8 mouse cellular contexts compared by ENCODE assay signal in the genomic region with DNA sequence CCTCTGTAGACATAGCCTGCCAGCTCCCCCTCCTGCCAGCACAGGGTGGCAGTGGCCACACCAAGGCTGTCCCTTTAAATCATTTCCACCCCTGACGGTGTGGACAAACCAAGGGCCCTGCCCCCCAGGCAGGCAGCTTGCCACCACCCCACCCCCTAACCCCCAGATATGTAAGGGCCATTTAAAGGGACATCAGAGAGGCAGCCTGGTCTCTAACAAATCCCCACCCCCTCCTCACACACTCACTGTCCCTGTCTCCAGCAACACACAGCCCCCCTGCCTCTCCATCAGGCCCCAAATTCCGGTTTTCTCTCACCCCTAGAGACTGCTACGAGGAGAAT. TPM values are rescaled to one million over a fixed set of nuclear protein-coding genes. Genes with fewer than 3 reads are reported as not detected.
DNase-seq lines count a peak whose midpoint lies in the region; ATAC-seq lines count a peak whose summit lies in the region.

No protein-coding gene starts in this region.

- H3K27ac ChIP-seq in embryonic facial prominence, embryonic 13.5 days, result peak overlapping the region; percentile 98
- peak overlapping the region; percentile 99 for H3K27ac ChIP-seq in heart, embryonic 16.5 days (ENCODE audit: low read length)
- H3K27ac ChIP-seq in midbrain, embryonic 10.5 days (replicated peaks), result peak overlapping the region; percentile 99

- H3K4me1 ChIP-seq in embryonic facial prominence, embryonic 13.5 days, result peaks cover 60% of the 10 kb centered on the region
- H3K4me1 ChIP-seq in heart, embryonic 16.5 days (ENCODE audit: control insufficient read depth, insufficient read depth, low read length), result peaks cover 64% of the 10 kb centered on the region
- H3K4me1 ChIP-seq in midbrain, embryonic 10.5 days, result peaks cover 99% of the 10 kb centered on the region

- H3K36me3 ChIP-seq in embryonic facial prominence, embryonic 13.5 days, result peaks cover 19% of the 10 kb centered on the region
- H3K36me3 ChIP-seq in heart, embryonic 16.5 days (ENCODE audit: control insufficient read depth, insufficient read depth), result peaks cover 6% of the 10 kb centered on the region; the same call in 1 of the 2 replicates
- H3K36me3 ChIP-seq in midbrain, embryonic 10.5 days, result peaks cover 15% of the 10 kb centered on the region

- DNase-seq in cerebellum, adult 11 months, result peak; percentile 76
- peak; percentile 91 for DNase-seq in Muller cell, postnatal 12 days (ENCODE audit: inconsistent ontology term)
- peak; percentile 83 for DNase-seq in kidney, postnatal 10 days
- no peak for DNase-seq in midbrain, embryonic 10.5 days (ENCODE audit: low spot score)

- peak overlapping the region; percentile 79 for H3K4me3 ChIP-seq in embryonic facial prominence, embryonic 13.5 days
- H3K4me3 ChIP-seq in heart, embryonic 16.5 days (ENCODE audit: low read length), result peak overlapping the region; percentile 79
- peak overlapping the region; percentile 93 for H3K4me3 ChIP-seq in midbrain, embryonic 10.5 days

- H3K9me3 ChIP-seq in embryonic facial prominence, embryonic 13.5 days, result no peaks in the 10 kb centered on the region
- no peaks in the 10 kb centered on the region for H3K9me3 ChIP-seq in heart, embryonic 16.5 days (replicated peaks; ENCODE audit: control insufficient read depth, low read length)
- no peaks in the 10 kb centered on the region for H3K9me3 ChIP-seq in midbrain, embryonic 10.5 days (replicated peaks)

- no peak for ATAC-seq in cerebellum, adult (ENCODE audit: insufficient number of reproducible peaks, low FRiP score, low TSS enrichment)
- ATAC-seq in embryonic facial prominence, embryonic 13.5 days (ENCODE audit: insufficient number of reproducible peaks, insufficient read depth, low FRiP score, low TSS enrichment, low read depth), result no peak
- ATAC-seq in heart, embryonic 16.5 days (replicated peaks; ENCODE audit: extremely low read depth, insufficient read depth, low FRiP score), result peak; percentile 8
- no peak for ATAC-seq in monocyte, adult 5-6 weeks (replicated peaks; ENCODE audit: insufficient number of reproducible peaks, low FRiP score, low TSS enrichment, poor library complexity, severe bottlenecking)

- H3K27me3 ChIP-seq in embryonic facial prominence, embryonic 13.5 days, result no peaks in the 10 kb centered on the region
- H3K27me3 ChIP-seq in heart, embryonic 16.5 days (ENCODE audit: control insufficient read depth, insufficient read depth, low read length), result no peaks in the 10 kb centered on the region
- peaks cover 4% of the 10 kb centered on the region; the same call in 1 of the 2 replicates for H3K27me3 ChIP-seq in midbrain, embryonic 10.5 days (ENCODE audit: low read depth, poor library complexity, severe bottlenecking)

- peak overlapping the region; percentile 96 for H3K9ac ChIP-seq in embryonic facial prominence, embryonic 13.5 days
- peak overlapping the region; percentile 85 for H3K9ac ChIP-seq in heart, embryonic 16.5 days (ENCODE audit: low read length)

- peak overlapping the region; percentile 97 for H3K4me2 ChIP-seq in embryonic facial prominence, embryonic 13.5 days
- H3K4me2 ChIP-seq in heart, embryonic 16.5 days (ENCODE audit: low read depth, low read length), result peak overlapping the region; percentile 99

- WGBS in embryonic facial prominence, embryonic 13.5 days, result 0% methylated on average over 3 of the region's 3 CpGs
- WGBS in heart, embryonic 16.5 days, result 1% methylated on average over 3 of the region's 3 CpGs
- WGBS in midbrain, embryonic 10.5 days, result under 1% methylated on average over 3 of the region's 3 CpGs

RNA-seq across cellular contexts. Expression of a gene that starts 1.8 kb away (rescaled TPM):
- 41.3 and 43.1 TPM in 2 replicates for polyA plus RNA-seq in embryonic facial prominence, embryonic 13.5 days (2015; fragmentation: Nextera tagmentation; extraction: Ambion mirVana)
- polyA plus RNA-seq in heart, embryonic 16.5 days (2015; fragmentation: Nextera tagmentation; extraction: Ambion mirVana), result 17.3 and 18.2 TPM in 2 replicates
- polyA plus RNA-seq in midbrain, embryonic 10.5 days (2016; fragmentation: Nextera tagmentation; extraction: Ambion mirVana), result 31.8 and 37.1 TPM in 2 replicates
- total RNA-seq in monocyte, adult 5-6 weeks (2017), result 14.3 to 27.5 TPM (median 16.8 TPM) in 3 replicates

RNA-seq across cellular contexts. Expression of a gene that starts 17.3 kb away (rescaled TPM):
- polyA plus RNA-seq in embryonic facial prominence, embryonic 13.5 days (2015; fragmentation: Nextera tagmentation; extraction: Ambion mirVana), result 13.2 and 16.4 TPM in 2 replicates
- 39.6 and 45.2 TPM in 2 replicates for polyA plus RNA-seq in heart, embryonic 16.5 days (2015; fragmentation: Nextera tagmentation; extraction: Ambion mirVana)
- polyA plus RNA-seq in midbrain, embryonic 10.5 days (2016; fragmentation: Nextera tagmentation; extraction: Ambion mirVana), result 16.9 and 21.4 TPM in 2 replicates
- 3.1 to 3.8 TPM in 2 of 3 replicates, not detected in the other for total RNA-seq in monocyte, adult 5-6 weeks (2017)

RNA-seq across cellular contexts. Expression of a gene that starts 19.9 kb away (rescaled TPM):
- polyA plus RNA-seq in embryonic facial prominence, embryonic 13.5 days (2015; fragmentation: Nextera tagmentation; extraction: Ambion mirVana), result 43.4 and 46.5 TPM in 2 replicates
- polyA plus RNA-seq in heart, embryonic 16.5 days (2015; fragmentation: Nextera tagmentation; extraction: Ambion mirVana), result 25.4 and 27.6 TPM in 2 replicates
- polyA plus RNA-seq in midbrain, embryonic 10.5 days (2016; fragmentation: Nextera tagmentation; extraction: Ambion mirVana), result 50.4 and 57.3 TPM in 2 replicates
- total RNA-seq in monocyte, adult 5-6 weeks (2017), result 19.2 to 55.3 TPM (median 20.9 TPM) in 3 replicates

RNA-seq across cellular contexts. Expression of a gene that starts 20.0 kb away (rescaled TPM):
- 145 and 150 TPM in 2 replicates for polyA plus RNA-seq in embryonic facial prominence, embryonic 13.5 days (2015; fragmentation: Nextera tagmentation; extraction: Ambion mirVana)
- polyA plus RNA-seq in heart, embryonic 16.5 days (2015; fragmentation: Nextera tagmentation; extraction: Ambion mirVana), result 134 and 135 TPM in 2 replicates
- polyA plus RNA-seq in midbrain, embryonic 10.5 days (2016; fragmentation: Nextera tagmentation; extraction: Ambion mirVana), result 145 and 146 TPM in 2 replicates
- 51.4 to 93.3 TPM (median 54.6 TPM) in 3 replicates for total RNA-seq in monocyte, adult 5-6 weeks (2017)

RNA-seq across cellular contexts. Expression of a gene that starts 46.1 kb away (rescaled TPM):
- 135 and 142 TPM in 2 replicates for polyA plus RNA-seq in embryonic facial prominence, embryonic 13.5 days (2015; fragmentation: Nextera tagmentation; extraction: Ambion mirVana)
- 13.3 and 19.8 TPM in 2 replicates for polyA plus RNA-seq in heart, embryonic 16.5 days (2015; fragmentation: Nextera tagmentation; extraction: Ambion mirVana)
- polyA plus RNA-seq in midbrain, embryonic 10.5 days (2016; fragmentation: Nextera tagmentation; extraction: Ambion mirVana), result 41.7 and 50.6 TPM in 2 replicates
- 76.7 to 192 TPM (median 86.2 TPM) in 3 replicates for total RNA-seq in monocyte, adult 5-6 weeks (2017)
